Mouse (Mus musculus): ENCODE data around the gene Pola1. TPM values are rescaled to one million over a fixed set of nuclear protein-coding genes. Genes with fewer than 3 reads are reported as not detected.

Gene Pola1
- polyA plus RNA-seq (2012), result 3.9 and 4.1 TPM in 2 replicates

DNA sequence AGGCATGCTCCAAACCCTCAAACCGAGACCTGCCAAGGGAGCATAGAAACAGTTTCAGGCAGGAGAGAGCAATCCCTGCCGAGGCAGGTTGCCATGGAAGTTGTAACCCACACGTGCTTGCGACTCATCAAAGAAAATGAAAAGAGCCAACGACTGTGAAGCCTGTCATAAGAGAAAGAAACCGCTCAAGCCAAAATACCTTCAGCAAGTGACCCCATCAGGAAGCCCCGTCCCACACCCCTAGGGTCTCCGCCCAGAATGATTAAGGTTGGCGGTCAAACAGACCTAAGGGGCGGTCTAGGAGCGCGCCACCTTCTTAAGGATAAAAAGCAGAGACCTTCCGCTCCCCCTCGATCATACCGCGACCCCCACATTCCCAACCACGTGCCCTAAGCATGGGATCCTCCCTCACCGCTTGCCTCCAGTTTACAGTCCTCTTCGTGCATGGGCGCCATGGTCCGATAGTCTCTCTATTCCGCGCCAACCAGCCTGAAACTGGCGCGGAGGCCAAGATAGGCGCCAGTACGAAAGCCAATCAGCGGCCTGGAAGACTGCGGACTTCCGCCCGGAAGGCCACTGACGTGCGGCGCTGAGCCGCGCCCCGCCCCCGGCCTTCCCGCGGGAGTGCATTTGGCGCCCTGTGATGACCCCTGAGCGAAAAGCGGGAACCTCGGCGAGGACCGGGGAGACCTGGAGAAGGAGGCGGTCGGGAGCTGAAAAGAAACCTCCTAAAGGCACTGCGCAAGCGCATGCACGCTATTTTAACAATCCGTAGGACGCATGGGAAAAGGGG, at the start of gene Pola1:
Gene Pola1, minus strand, starts transcription at position 499 of the 793 bp plus-strand sequence.

DNA sequence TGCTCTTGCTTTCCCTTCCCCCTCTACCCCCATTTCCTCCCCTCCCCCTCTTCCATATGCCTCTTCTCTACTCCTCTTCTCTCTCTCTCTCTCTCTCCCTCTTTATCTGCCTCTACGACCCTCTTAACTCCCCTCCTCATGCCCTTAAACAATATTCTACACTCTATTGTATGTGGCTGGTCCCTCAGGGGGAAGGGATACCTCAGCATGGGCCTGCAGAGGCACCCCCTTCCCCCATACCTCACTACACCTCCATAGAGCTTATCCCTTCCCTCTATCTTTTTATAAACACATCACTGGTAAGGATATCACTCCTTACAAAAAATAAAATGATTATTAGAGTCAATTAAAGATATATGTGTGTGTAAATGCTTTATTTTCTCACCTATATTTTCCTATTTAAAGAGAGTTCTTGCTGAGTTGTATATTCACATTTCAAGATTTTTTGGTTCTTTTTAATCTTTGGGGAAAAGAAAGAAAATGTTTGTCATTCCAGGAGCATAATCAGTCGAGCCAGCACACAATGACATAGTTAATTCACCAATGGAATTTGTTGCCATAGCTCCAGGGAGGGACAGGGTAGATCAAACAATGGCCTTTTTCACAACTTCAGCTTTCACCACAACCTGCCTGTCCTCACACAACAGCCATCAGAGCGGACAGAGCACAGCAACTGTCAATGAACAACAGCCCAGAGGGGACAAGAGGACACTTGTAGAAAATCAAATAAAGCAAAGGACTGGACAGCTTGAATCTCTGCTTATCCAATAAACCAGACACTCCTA, 22.5 kb upstream of the Pola1 start, which contains the start of gene Pcyt1b:
Gene Pcyt1b, plus strand, starts transcription at position 646 of the 785 bp plus-strand sequence.

DNA sequence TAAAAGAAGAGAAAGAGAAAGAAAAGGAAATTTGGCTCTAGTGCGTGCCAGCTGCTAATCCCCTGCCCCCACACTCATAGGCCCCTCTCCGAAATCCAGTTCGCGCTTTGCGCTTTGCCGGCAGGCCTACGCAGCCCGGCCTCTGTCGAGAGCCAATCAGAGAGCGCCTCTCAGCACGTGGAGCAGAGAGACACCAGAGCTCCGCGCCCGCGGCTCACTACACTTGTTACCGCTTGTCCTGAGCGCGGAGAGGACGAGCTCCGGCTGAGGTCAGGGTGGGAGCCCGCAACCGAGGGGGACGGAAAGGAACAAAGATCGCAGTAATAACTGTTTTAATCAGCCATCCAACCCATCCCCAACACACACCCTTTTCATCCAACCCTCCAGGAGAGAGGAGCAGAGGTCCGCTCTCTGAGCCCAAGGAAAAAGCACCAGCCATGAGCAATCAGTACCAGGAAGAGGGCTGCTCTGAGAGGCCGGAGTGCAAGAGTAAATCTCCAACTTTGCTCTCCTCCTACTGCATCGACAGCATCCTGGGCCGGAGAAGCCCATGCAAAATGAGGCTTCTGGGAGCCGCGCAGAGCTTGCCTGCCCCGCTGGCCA, 345.6 kb downstream of the Pola1 start, which contains the start of gene Arx:
Gene Arx, plus strand, starts transcription at position 155 of the 603 bp plus-strand sequence.

Other genes with a start within 250 kb of the Pola1 start
- 0.94 and 1.4 TPM in 2 replicates for gene Pcyt1b, start 22.7 kb upstream of the Pola1 start, polyA plus RNA-seq (2012)
- gene Pdk3, start 200.0 kb upstream of the Pola1 start, polyA plus RNA-seq (2012), result 11.8 and 12.9 TPM in 2 replicates

Data from megakaryocyte-erythroid progenitor cell, adult 5 weeks (primary cell).